Comparison of ENCODE assay signal across 19 mouse cellular contexts in genomic region chr8:71594324-71594722, GRCm38 (mm10). TPM values are rescaled to one million over a fixed set of nuclear protein-coding genes. Genes with fewer than 3 reads are reported as not detected.
DNase-seq lines count a peak whose midpoint lies in the region; ATAC-seq and TF ChIP-seq lines count a peak whose summit lies in the region.
"Had no signal": no experiment of that assay in that cellular context is flagged by ENCODE, and none has a peak within 500 bp of the region (broad histone marks: within the 10 kb centered on the region; RNA-seq: fewer than 3 reads in every experiment).

No protein-coding gene starts in this region.

- H3K9me3 ChIP-seq in heart, embryonic 13.5 days, result no peaks in the 10 kb centered on the region
- H3K9me3 ChIP-seq in midbrain, embryonic 10.5 days (replicated peaks), result no peaks in the 10 kb centered on the region
- H3K9me3 ChIP-seq in midbrain, embryonic 11.5 days (ENCODE audit: control insufficient read depth, low read length), result no peaks in the 10 kb centered on the region
- H3K9me3 ChIP-seq in G1E (replicated peaks), result no peaks in the 10 kb centered on the region
- no peaks in the 10 kb centered on the region for H3K9me3 ChIP-seq in embryonic facial prominence, embryonic 13.5 days
- H3K9me3 ChIP-seq: embryonic facial prominence, embryonic 12.5 days; forebrain, embryonic 13.5 days; heart, embryonic 15.5 days; hindbrain, embryonic 10.5 days; intestine, embryonic 15.5 days had no signal

- H3K27ac ChIP-seq in heart, embryonic 13.5 days (replicated peaks), result no peak overlapping the region
- H3K27ac ChIP-seq in midbrain, embryonic 10.5 days (replicated peaks), result no peak overlapping the region
- H3K27ac ChIP-seq in midbrain, embryonic 11.5 days (ENCODE audit: low read depth, low read length), result no peak overlapping the region
- no peak overlapping the region for H3K27ac ChIP-seq in embryonic facial prominence, embryonic 13.5 days
- H3K27ac ChIP-seq: embryonic facial prominence, embryonic 12.5 days; forebrain, embryonic 13.5 days; gastrocnemius, adult 2 months; heart, embryonic 15.5 days; hindbrain, embryonic 10.5 days; intestine, embryonic 15.5 days had no signal

- DNase-seq in heart, adult 11 months, result no peak
- DNase-seq in midbrain, embryonic 10.5 days (ENCODE audit: low spot score), result no peak
- no peak for DNase-seq in midbrain, embryonic 11.5 days (ENCODE audit: low spot score, missing footprints)
- no peak for DNase-seq in G1E (ENCODE audit: low spot score)
- no peak for DNase-seq in thymus, postnatal 36 days
- DNase-seq: adrenal gland, adult 2 months; adrenal gland, postnatal 25 days; cerebellum, adult 2 months; gastrocnemius, adult 2 months; gastrocnemius, postnatal 25 days; heart, postnatal 14 days had no signal

- H3K4me3 ChIP-seq in heart, embryonic 13.5 days, result no peak overlapping the region
- 0 out of 2 replicates have a peak overlapping the region, but pooled peaks have one; percentile 1 for H3K4me3 ChIP-seq in midbrain, embryonic 10.5 days
- H3K4me3 ChIP-seq in midbrain, embryonic 11.5 days (ENCODE audit: low read depth, low read length), result no peak overlapping the region
- H3K4me3 ChIP-seq in G1E (ENCODE audit: low read depth, low read length), result peak overlapping the region; percentile 94; the same call in 1 of the 2 replicates
- H3K4me3 ChIP-seq in embryonic facial prominence, embryonic 13.5 days, result no peak overlapping the region
- H3K4me3 ChIP-seq: embryonic facial prominence, embryonic 12.5 days; forebrain, embryonic 13.5 days; gastrocnemius, adult 2 months; heart, embryonic 15.5 days; intestine, embryonic 15.5 days had no signal

- TF ChIP-seq CTCF in G1E (IDR thresholded peaks at IDR 0.05; ENCODE audit: low read depth, low read length), result no peak

- H3K4me1 ChIP-seq in heart, embryonic 13.5 days, result peaks cover 32% of the 10 kb centered on the region
- peaks cover 45% of the 10 kb centered on the region for H3K4me1 ChIP-seq in midbrain, embryonic 10.5 days
- peaks cover 22% of the 10 kb centered on the region for H3K4me1 ChIP-seq in midbrain, embryonic 11.5 days (ENCODE audit: control insufficient read depth, insufficient read depth, low read length)
- peaks cover 73% of the 10 kb centered on the region for H3K4me1 ChIP-seq in G1E (ENCODE audit: insufficient read depth, low read depth, low read length)
- peaks cover 30% of the 10 kb centered on the region for H3K4me1 ChIP-seq in embryonic facial prominence, embryonic 13.5 days

- WGBS in heart, embryonic 13.5 days, result 87% methylated on average over 4 of the region's 4 CpGs
- WGBS in midbrain, embryonic 10.5 days, result 94% methylated on average over 4 of the region's 4 CpGs
- WGBS in midbrain, embryonic 11.5 days, result 91% methylated on average over 4 of the region's 4 CpGs
- 90% methylated on average over 4 of the region's 4 CpGs for WGBS in embryonic facial prominence, embryonic 13.5 days

- H3K4me2 ChIP-seq in heart, embryonic 13.5 days, result no peak overlapping the region
- H3K4me2 ChIP-seq in midbrain, embryonic 11.5 days, result no peak overlapping the region
- H3K4me2 ChIP-seq in embryonic facial prominence, embryonic 13.5 days, result no peak overlapping the region
- H3K4me2 ChIP-seq: embryonic facial prominence, embryonic 12.5 days; intestine, embryonic 15.5 days had no signal

- peaks cover 4% of the 10 kb centered on the region; the same call in 1 of the 2 replicates for H3K36me3 ChIP-seq in heart, embryonic 13.5 days
- peaks cover 23% of the 10 kb centered on the region for H3K36me3 ChIP-seq in midbrain, embryonic 10.5 days
- no peaks in the 10 kb centered on the region for H3K36me3 ChIP-seq in midbrain, embryonic 11.5 days (ENCODE audit: control insufficient read depth, insufficient read depth, low read length)
- peaks cover 79% of the 10 kb centered on the region for H3K36me3 ChIP-seq in G1E (replicated peaks)
- H3K36me3 ChIP-seq in embryonic facial prominence, embryonic 13.5 days, result peaks cover 7% of the 10 kb centered on the region; the same call in 1 of the 2 replicates
- H3K36me3 ChIP-seq: embryonic facial prominence, embryonic 12.5 days; heart, embryonic 15.5 days; intestine, embryonic 15.5 days had no signal

- peak overlapping the region; percentile 24; the same call in 1 of the 2 replicates for H3K9ac ChIP-seq in heart, embryonic 13.5 days
- H3K9ac ChIP-seq in midbrain, embryonic 11.5 days (ENCODE audit: low read length), result no peak overlapping the region
- 0 out of 2 replicates have a peak overlapping the region, but pooled peaks have one; percentile 12 for H3K9ac ChIP-seq in embryonic facial prominence, embryonic 13.5 days
- H3K9ac ChIP-seq: embryonic facial prominence, embryonic 12.5 days; heart, embryonic 15.5 days; intestine, embryonic 15.5 days had no signal

- ATAC-seq in heart, embryonic 13.5 days (ENCODE audit: extremely low read depth, insufficient number of reproducible peaks, low FRiP score, low TSS enrichment), result no peak
- ATAC-seq in midbrain, embryonic 11.5 days (ENCODE audit: low FRiP score), result no peak
- ATAC-seq in G1E (ENCODE audit: extremely low read depth, insufficient number of reproducible peaks, low FRiP score, poor library complexity, severe bottlenecking), result no peak
- no peak for ATAC-seq in embryonic facial prominence, embryonic 13.5 days (ENCODE audit: insufficient number of reproducible peaks, insufficient read depth, low FRiP score, low TSS enrichment, low read depth)
- ATAC-seq: forebrain, embryonic 13.5 days; intestine, embryonic 15.5 days; Patski had no signal

- peaks cover 2% of the 10 kb centered on the region; the same call in 1 of the 2 replicates for H3K27me3 ChIP-seq in heart, embryonic 13.5 days (replicated peaks)
- H3K27me3 ChIP-seq in midbrain, embryonic 10.5 days (ENCODE audit: low read depth, poor library complexity, severe bottlenecking), result peaks cover 17% of the 10 kb centered on the region
- H3K27me3 ChIP-seq in midbrain, embryonic 11.5 days (ENCODE audit: control insufficient read depth, insufficient read depth, low read length), result no peaks in the 10 kb centered on the region
- no peaks in the 10 kb centered on the region for H3K27me3 ChIP-seq in G1E (ENCODE audit: insufficient read depth, low read length)
- H3K27me3 ChIP-seq in embryonic facial prominence, embryonic 13.5 days, result no peaks in the 10 kb centered on the region
- H3K27me3 ChIP-seq: embryonic facial prominence, embryonic 12.5 days; forebrain, embryonic 13.5 days; heart, embryonic 15.5 days; intestine, embryonic 15.5 days; Patski had no signal

RNA-seq across cellular contexts. Expression of gene Pgls, which starts 2.3 kb away (rescaled TPM):
- 169 and 172 TPM in 2 replicates for polyA plus RNA-seq in heart, embryonic 13.5 days (2015; fragmentation: Nextera tagmentation; extraction: Ambion mirVana)
- 248 and 261 TPM in 2 replicates for polyA plus RNA-seq in midbrain, embryonic 10.5 days (2016; fragmentation: Nextera tagmentation; extraction: Ambion mirVana)
- polyA plus RNA-seq in midbrain, embryonic 11.5 days (2014; fragmentation: Nextera tagmentation; extraction: Ambion mirVana), result 224 and 234 TPM in 2 replicates
- 39.7 and 47.5 TPM in 2 replicates for total RNA-seq in G1E (2014; fragmentation: Nextera tagmentation)
- 87.2 and 140 TPM in 2 replicates for total RNA-seq in G1E (2017)
- 331 and 360 TPM in 2 replicates for polyA plus RNA-seq in G1E (2012)
- 224 and 244 TPM in 2 replicates for polyA plus RNA-seq in embryonic facial prominence, embryonic 13.5 days (2015; fragmentation: Nextera tagmentation; extraction: Ambion mirVana)

RNA-seq across cellular contexts. Expression of gene Fam129c, which starts 3.1 kb away (rescaled TPM):
- polyA plus RNA-seq in heart, embryonic 13.5 days (2015; fragmentation: Nextera tagmentation; extraction: Ambion mirVana), result 1.2 and 1.8 TPM in 2 replicates
- polyA plus RNA-seq in midbrain, embryonic 10.5 days (2016; fragmentation: Nextera tagmentation; extraction: Ambion mirVana), result 4.5 and 5.4 TPM in 2 replicates
- 3.2 and 3.6 TPM in 2 replicates for polyA plus RNA-seq in midbrain, embryonic 11.5 days (2014; fragmentation: Nextera tagmentation; extraction: Ambion mirVana)
- total RNA-seq in G1E (2014; fragmentation: Nextera tagmentation) (8.3 and 11.4 TPM in 2 replicates), G1E (2017) (6.6 and 7.0 TPM in 2 replicates)
- polyA plus RNA-seq in G1E (2012), result 8.1 and 10.4 TPM in 2 replicates
- polyA plus RNA-seq in embryonic facial prominence, embryonic 13.5 days (2015; fragmentation: Nextera tagmentation; extraction: Ambion mirVana), result 4.8 and 7.7 TPM in 2 replicates

RNA-seq across cellular contexts. Expression of gene Colgalt1, which starts 16.5 kb away (rescaled TPM):
- 54.8 and 58.3 TPM in 2 replicates for polyA plus RNA-seq in heart, embryonic 13.5 days (2015; fragmentation: Nextera tagmentation; extraction: Ambion mirVana)
- 51.2 and 52.8 TPM in 2 replicates for polyA plus RNA-seq in midbrain, embryonic 10.5 days (2016; fragmentation: Nextera tagmentation; extraction: Ambion mirVana)
- 39.5 and 42.8 TPM in 2 replicates for polyA plus RNA-seq in midbrain, embryonic 11.5 days (2014; fragmentation: Nextera tagmentation; extraction: Ambion mirVana)
- 35.7 and 38.7 TPM in 2 replicates for total RNA-seq in G1E (2014; fragmentation: Nextera tagmentation)
- 30.5 and 42.4 TPM in 2 replicates for total RNA-seq in G1E (2017)
- polyA plus RNA-seq in G1E (2012), result 37.6 and 42.6 TPM in 2 replicates
- 75.5 and 78.2 TPM in 2 replicates for polyA plus RNA-seq in embryonic facial prominence, embryonic 13.5 days (2015; fragmentation: Nextera tagmentation; extraction: Ambion mirVana)

RNA-seq across cellular contexts. Expression of gene Slc27a1, which starts 25.6 kb away (rescaled TPM):
- polyA plus RNA-seq in heart, embryonic 13.5 days (2015; fragmentation: Nextera tagmentation; extraction: Ambion mirVana), result 18.2 and 18.3 TPM in 2 replicates
- polyA plus RNA-seq in midbrain, embryonic 10.5 days (2016; fragmentation: Nextera tagmentation; extraction: Ambion mirVana), result 21.5 and 27.0 TPM in 2 replicates
- polyA plus RNA-seq in midbrain, embryonic 11.5 days (2014; fragmentation: Nextera tagmentation; extraction: Ambion mirVana), result 8.6 and 12.4 TPM in 2 replicates
- total RNA-seq in G1E (2014; fragmentation: Nextera tagmentation), result not detected in 2 replicates
- total RNA-seq in G1E (2017), result 0.12 and 0.33 TPM in 2 replicates
- not detected in 2 replicates for polyA plus RNA-seq in G1E (2012)
- polyA plus RNA-seq in embryonic facial prominence, embryonic 13.5 days (2015; fragmentation: Nextera tagmentation; extraction: Ambion mirVana), result 47.8 and 59.4 TPM in 2 replicates

RNA-seq across cellular contexts. Expression of gene Nxnl1, which starts 27.9 kb away (rescaled TPM):
- polyA plus RNA-seq in heart, embryonic 13.5 days (2015; fragmentation: Nextera tagmentation; extraction: Ambion mirVana), result not detected in 2 replicates
- not detected in 2 replicates for polyA plus RNA-seq in midbrain, embryonic 10.5 days (2016; fragmentation: Nextera tagmentation; extraction: Ambion mirVana)
- not detected in 2 replicates for polyA plus RNA-seq in midbrain, embryonic 11.5 days (2014; fragmentation: Nextera tagmentation; extraction: Ambion mirVana)
- total RNA-seq in G1E (2014; fragmentation: Nextera tagmentation), result not detected in 2 replicates
- not detected in 2 replicates for total RNA-seq in G1E (2017)
- polyA plus RNA-seq in G1E (2012), result not detected in 2 replicates
- not detected in 2 replicates for polyA plus RNA-seq in embryonic facial prominence, embryonic 13.5 days (2015; fragmentation: Nextera tagmentation; extraction: Ambion mirVana)
- total RNA-seq: gastrocnemius, adult 2 months had no signal
- polyA plus RNA-seq: embryonic facial prominence, embryonic 12.5 days; forebrain, embryonic 13.5 days; heart, embryonic 15.5 days; hindbrain, embryonic 10.5 days had no signal

Comparison
In these comparisons a context has a peak if more than half of its experiments do, and no peak if none do; other contexts are left out.
1. H3K4me3 ChIP-seq: peak in midbrain, embryonic 10.5 days (single experiment) and G1E (single experiment); none in heart, embryonic 13.5 days (single experiment), midbrain, embryonic 11.5 days (single experiment) and embryonic facial prominence, embryonic 13.5 days (single experiment).